In genomic region chr19:6363091-6363410, GRCm38 (mm10) we compare ENCODE assay signal across 7 mouse cellular contexts. TPM values are rescaled to one million over a fixed set of nuclear protein-coding genes. Genes with fewer than 3 reads are reported as not detected.
DNase-seq lines count a peak whose midpoint lies in the region; ATAC-seq and TF ChIP-seq lines count a peak whose summit lies in the region.

No protein-coding gene starts in this region.

- no peak for TF ChIP-seq CTCF in lung, postnatal 0 days (IDR thresholded peaks at IDR 0.05)

- DNase-seq in lung, postnatal 0 days (ENCODE audit: low spot score), result no peak
- DNase-seq in lung, postnatal 36 days, result no peak
- no peak for DNase-seq in forebrain, embryonic 11.5 days (ENCODE audit: low spot score)
- DNase-seq in limb, embryonic 14.5 days (ENCODE audit: low spot score), result no peak
- DNase-seq in urinary bladder, postnatal 36 days (ENCODE audit: low spot score in 2 of 2), result no peak
- DNase-seq in c-Kit-positive CD71-positive TER-119-positive erythroid progenitor cells, embryonic 14.5 days (ENCODE audit: low spot score), result no peak

- H3K4me2 ChIP-seq in lung, postnatal 0 days (replicated peaks; ENCODE audit: low read depth, low read length), result peak overlapping the region; percentile 53
- peak overlapping the region; percentile 55 for H3K4me2 ChIP-seq in forebrain, embryonic 11.5 days (ENCODE audit: low read depth, low read length, severe bottlenecking)
- peak overlapping the region; percentile 56 for H3K4me2 ChIP-seq in limb, embryonic 14.5 days (replicated peaks; ENCODE audit: low read depth, low read length, severe bottlenecking)
- peak overlapping the region; percentile 61 for H3K4me2 ChIP-seq in stomach, embryonic 15.5 days

- H3K9me3 ChIP-seq in lung, postnatal 0 days (ENCODE audit: low read length), result no peaks in the 10 kb centered on the region
- no peaks in the 10 kb centered on the region for H3K9me3 ChIP-seq in forebrain, embryonic 11.5 days (ENCODE audit: control insufficient read depth, low read length)
- H3K9me3 ChIP-seq in limb, embryonic 14.5 days (ENCODE audit: control insufficient read depth, low read length), result no peaks in the 10 kb centered on the region
- no peaks in the 10 kb centered on the region for H3K9me3 ChIP-seq in stomach, embryonic 15.5 days

- H3K27me3 ChIP-seq in lung, postnatal 0 days (replicated peaks; ENCODE audit: insufficient read depth, low read length), result no peaks in the 10 kb centered on the region
- no peaks in the 10 kb centered on the region for H3K27me3 ChIP-seq in forebrain, embryonic 11.5 days (ENCODE audit: control insufficient read depth, insufficient read depth, low read length)
- H3K27me3 ChIP-seq in limb, embryonic 14.5 days (ENCODE audit: control insufficient read depth, insufficient read depth, low read length), result no peaks in the 10 kb centered on the region
- H3K27me3 ChIP-seq in stomach, embryonic 15.5 days (replicated peaks), result no peaks in the 10 kb centered on the region

- TF ChIP-seq EP300 in lung, postnatal 0 days (IDR thresholded peaks at IDR 0.05), result peak; percentile 70

- no peak for TF ChIP-seq POLR2A in limb, embryonic 14.5 days (IDR thresholded peaks at IDR 0.05; ENCODE audit: borderline replicate concordance, extremely low read depth, insufficient read depth, insufficient read length)

- under 1% methylated on average over 11 of the region's 11 CpGs for WGBS in lung, postnatal 0 days
- WGBS in forebrain, embryonic 11.5 days, result 1% methylated on average over 11 of the region's 11 CpGs
- WGBS in limb, embryonic 14.5 days, result under 1% methylated on average over 11 of the region's 11 CpGs
- WGBS in stomach, embryonic 15.5 days, result under 1% methylated on average over 11 of the region's 11 CpGs

- no peak overlapping the region for H3K9ac ChIP-seq in lung, postnatal 0 days (replicated peaks; ENCODE audit: low read depth)
- H3K9ac ChIP-seq in forebrain, embryonic 11.5 days (ENCODE audit: low read length), result peak overlapping the region; percentile 100
- peak overlapping the region; percentile 31; the same call in 1 of the 2 replicates for H3K9ac ChIP-seq in limb, embryonic 14.5 days (ENCODE audit: low read depth, low read length, severe bottlenecking)
- peak overlapping the region; percentile 6; the same call in 1 of the 2 replicates for H3K9ac ChIP-seq in stomach, embryonic 15.5 days

- H3K4me1 ChIP-seq in lung, postnatal 0 days (ENCODE audit: insufficient read depth, low read depth, low read length), result peaks cover 8% of the 10 kb centered on the region; the same call in 1 of the 2 replicates
- peaks cover 9% of the 10 kb centered on the region for H3K4me1 ChIP-seq in forebrain, embryonic 11.5 days (replicated peaks; ENCODE audit: control insufficient read depth, insufficient read depth, low read length)
- H3K4me1 ChIP-seq in limb, embryonic 14.5 days (ENCODE audit: control insufficient read depth, insufficient read depth, low read length), result peaks cover 13% of the 10 kb centered on the region
- peaks cover 18% of the 10 kb centered on the region for H3K4me1 ChIP-seq in stomach, embryonic 15.5 days

- H3K4me3 ChIP-seq in lung, postnatal 0 days (ENCODE audit: low read depth, low read length), result peak overlapping the region; percentile 100
- H3K4me3 ChIP-seq in forebrain, embryonic 11.5 days (ENCODE audit: low read depth, low read length), result peak overlapping the region; percentile 99
- peak overlapping the region; percentile 100 for H3K4me3 ChIP-seq in limb, embryonic 14.5 days (replicated peaks; ENCODE audit: low read length)
- H3K4me3 ChIP-seq in stomach, embryonic 15.5 days (replicated peaks), result peak overlapping the region; percentile 99

- peak overlapping the region; percentile 100 for H3K27ac ChIP-seq in lung, postnatal 0 days (ENCODE audit: low read length)
- H3K27ac ChIP-seq in forebrain, embryonic 11.5 days (ENCODE audit: low read depth, low read length), result peak overlapping the region; percentile 7; the same call in 1 of the 2 replicates
- peak overlapping the region; percentile 98 for H3K27ac ChIP-seq in limb, embryonic 14.5 days (replicated peaks; ENCODE audit: low read depth, low read length)
- peak overlapping the region; percentile 70 for H3K27ac ChIP-seq in stomach, embryonic 15.5 days

- peaks cover 22% of the 10 kb centered on the region for H3K36me3 ChIP-seq in lung, postnatal 0 days (ENCODE audit: insufficient read depth, low read length)
- H3K36me3 ChIP-seq in forebrain, embryonic 11.5 days (ENCODE audit: control insufficient read depth, insufficient read depth, low read length), result peaks cover 21% of the 10 kb centered on the region
- peaks cover 35% of the 10 kb centered on the region for H3K36me3 ChIP-seq in limb, embryonic 14.5 days (ENCODE audit: control insufficient read depth, insufficient read depth, low read length)
- H3K36me3 ChIP-seq in stomach, embryonic 15.5 days, result peaks cover 24% of the 10 kb centered on the region

- ATAC-seq in lung, postnatal 0 days, result no peak
- ATAC-seq in forebrain, embryonic 11.5 days (replicated peaks; ENCODE audit: low FRiP score), result peak; percentile 4
- ATAC-seq in limb, embryonic 14.5 days (ENCODE audit: low FRiP score, low read depth), result no peak
- ATAC-seq in stomach, embryonic 15.5 days (ENCODE audit: insufficient read depth, low FRiP score, low read depth), result no peak

RNA-seq across cellular contexts. Expression of gene Sf1, which starts 0.4 kb away (rescaled TPM):
- 48.1 and 49.5 TPM in 2 replicates for polyA plus RNA-seq in lung, postnatal 0 days (2015; fragmentation: Nextera tagmentation; extraction: Ambion mirVana)
- 275 and 283 TPM in 2 replicates for polyA plus RNA-seq in forebrain, embryonic 11.5 days (2014; fragmentation: Nextera tagmentation; extraction: Ambion mirVana)
- polyA plus RNA-seq in limb, embryonic 14.5 days (2012; rRNA removed), result 252 and 276 TPM in 2 replicates
- polyA plus RNA-seq in limb, embryonic 14.5 days (2014; fragmentation: Nextera tagmentation; extraction: Ambion mirVana), result 149 and 159 TPM in 2 replicates
- 104 and 127 TPM in 2 replicates for polyA plus RNA-seq in stomach, embryonic 15.5 days (2015; fragmentation: Nextera tagmentation; extraction: Ambion mirVana)

RNA-seq across cellular contexts. Expression of gene Pygm, which starts 21.1 kb away (rescaled TPM):
- 20.5 and 32.1 TPM in 2 replicates for polyA plus RNA-seq in lung, postnatal 0 days (2015; fragmentation: Nextera tagmentation; extraction: Ambion mirVana)
- polyA plus RNA-seq in forebrain, embryonic 11.5 days (2014; fragmentation: Nextera tagmentation; extraction: Ambion mirVana), result 1.2 TPM in 2 replicates
- polyA plus RNA-seq in limb, embryonic 14.5 days (2012; rRNA removed), result 20.5 and 23.9 TPM in 2 replicates
- 17.3 and 22.8 TPM in 2 replicates for polyA plus RNA-seq in limb, embryonic 14.5 days (2014; fragmentation: Nextera tagmentation; extraction: Ambion mirVana)
- 10.3 and 12.8 TPM in 2 replicates for polyA plus RNA-seq in stomach, embryonic 15.5 days (2015; fragmentation: Nextera tagmentation; extraction: Ambion mirVana)

RNA-seq across cellular contexts. Expression of gene Map4k2, which starts 22.1 kb away (rescaled TPM):
- polyA plus RNA-seq in lung, postnatal 0 days (2015; fragmentation: Nextera tagmentation; extraction: Ambion mirVana), result 22.5 and 25.0 TPM in 2 replicates
- 11.8 and 13.7 TPM in 2 replicates for polyA plus RNA-seq in forebrain, embryonic 11.5 days (2014; fragmentation: Nextera tagmentation; extraction: Ambion mirVana)
- polyA plus RNA-seq in limb, embryonic 14.5 days (2012; rRNA removed), result 90.4 and 122 TPM in 2 replicates
- 8.8 and 10.5 TPM in 2 replicates for polyA plus RNA-seq in limb, embryonic 14.5 days (2014; fragmentation: Nextera tagmentation; extraction: Ambion mirVana)
- 11.4 and 13.8 TPM in 2 replicates for polyA plus RNA-seq in stomach, embryonic 15.5 days (2015; fragmentation: Nextera tagmentation; extraction: Ambion mirVana)

RNA-seq across cellular contexts. Expression of gene Men1, which starts 28.3 kb away (rescaled TPM):
- 42.1 and 42.7 TPM in 2 replicates for polyA plus RNA-seq in lung, postnatal 0 days (2015; fragmentation: Nextera tagmentation; extraction: Ambion mirVana)
- 83.5 and 97.8 TPM in 2 replicates for polyA plus RNA-seq in forebrain, embryonic 11.5 days (2014; fragmentation: Nextera tagmentation; extraction: Ambion mirVana)
- 102 and 117 TPM in 2 replicates for polyA plus RNA-seq in limb, embryonic 14.5 days (2012; rRNA removed)
- polyA plus RNA-seq in limb, embryonic 14.5 days (2014; fragmentation: Nextera tagmentation; extraction: Ambion mirVana), result 60.4 and 65.6 TPM in 2 replicates
- 70.2 and 74.3 TPM in 2 replicates for polyA plus RNA-seq in stomach, embryonic 15.5 days (2015; fragmentation: Nextera tagmentation; extraction: Ambion mirVana)

RNA-seq across cellular contexts. Expression of gene Rasgrp2, which starts 36.1 kb away (rescaled TPM):
- polyA plus RNA-seq in lung, postnatal 0 days (2015; fragmentation: Nextera tagmentation; extraction: Ambion mirVana), result 99.2 and 128 TPM in 2 replicates
- polyA plus RNA-seq in forebrain, embryonic 11.5 days (2014; fragmentation: Nextera tagmentation; extraction: Ambion mirVana), result 9.5 and 12.9 TPM in 2 replicates
- 27.6 and 38.0 TPM in 2 replicates for polyA plus RNA-seq in limb, embryonic 14.5 days (2012; rRNA removed)
- 23.4 and 27.5 TPM in 2 replicates for polyA plus RNA-seq in limb, embryonic 14.5 days (2014; fragmentation: Nextera tagmentation; extraction: Ambion mirVana)
- polyA plus RNA-seq in stomach, embryonic 15.5 days (2015; fragmentation: Nextera tagmentation; extraction: Ambion mirVana), result 55.8 and 57.6 TPM in 2 replicates

Comparison
In these comparisons a context has a peak if more than half of its experiments do, and no peak if none do; other contexts are left out.
1. H3K27ac ChIP-seq: peak in every context shown above with its lines; median percentile 100 in lung, postnatal 0 days; 98 in limb, embryonic 14.5 days; 70 in stomach, embryonic 15.5 days; 7 in forebrain, embryonic 11.5 days.